Mouse (Mus musculus) midbrain, embryonic 16.5 days (tissue): ENCODE measurements around the gene Als2cl. TPM values are rescaled to one million over a fixed set of nuclear protein-coding genes. Genes with fewer than 3 reads are reported as not detected.

Experiments
- ATAC-seq: fragments of 200-750 bp; cut with Nextera tagmentation; 2 replicates; pipeline ENCODE4 v1.8.0; 2017; ENCODE audit warnings: moderate TSS enrichment
- H3K27ac ChIP-seq: fragments of 300-500 bp; sonication (generic); 2 replicates; pipeline ENCODE4 v1.5.1; 2014; ENCODE audit warnings: mild to moderate bottlenecking, low read length, mixed read lengths
- H3K27me3 ChIP-seq: fragments of 300-500 bp; sonication (generic); 2 replicates; pipeline ENCODE4 v1.6.1; 2014; ENCODE audit warnings: low read depth, low read length, mixed read lengths; ENCODE audit not compliant: control insufficient read depth, insufficient read depth
- H3K36me3 ChIP-seq: fragments of 300-500 bp; sonication (generic); 2 replicates; pipeline ENCODE4 v1.6.1; 2014; ENCODE audit warnings: mild to moderate bottlenecking, low read length, moderate library complexity, mixed read lengths; ENCODE audit not compliant: control insufficient read depth, insufficient read depth
- H3K4me1 ChIP-seq: fragments of 300-500 bp; sonication (generic); 2 replicates; pipeline ENCODE4 v1.6.1; 2014; ENCODE audit warnings: mild to moderate bottlenecking, low read length, mixed read lengths; ENCODE audit not compliant: control insufficient read depth, insufficient read depth
- H3K4me2 ChIP-seq: fragments of 300-500 bp; sonication (generic); 2 replicates; pipeline ENCODE4 v1.6.1; 2014; ENCODE audit warnings: mild to moderate bottlenecking, low read length, mixed read lengths
- H3K4me3 ChIP-seq: fragments of 300-500 bp; sonication (generic); 2 replicates; pipeline ENCODE4 v1.5.1; 2014; ENCODE audit warnings: low read depth, mild to moderate bottlenecking, low read length, moderate library complexity, mixed read lengths
- H3K9ac ChIP-seq: fragments of 300-500 bp; sonication (generic); 2 replicates; pipeline ENCODE4 v1.6.1; 2014; ENCODE audit warnings: low read depth, low read length, mixed read lengths
- H3K9me3 ChIP-seq: fragments of 300-500 bp; sonication (generic); replicated peaks from 2 replicates; pipeline ENCODE4 v1.6.1; 2014; ENCODE audit warnings: mild to moderate bottlenecking, low read length, mixed read lengths; ENCODE audit not compliant: control insufficient read depth, poor library complexity, severe bottlenecking
- WGBS: fragments of 180-500 bp; shearing (Covaris S2); extraction: QIAGEN DNeasy Blood & Tissue Kit; methylation state at CpG from one replicate; pipeline ENCODE4 v1.1.7; 2014; 5-methylcytosine and 5-hydroxymethylcytosine counted together
- polyA plus RNA-seq: library from polyadenylated mRNA; unstranded; fragments of >200 nt; fragmentation: Nextera tagmentation; extraction: Ambion mirVana; gene quantifications from 2 replicates; pipeline ENCODE4 v1.2.1, GENCODE M21; 2015

Als2cl gene
- polyA plus RNA-seq, 1 experiment from 2014 or later: 2.5 TPM

GRCm38 (mm10) chr9:110916786-110917185 is 37.1 kb downstream of the Als2cl start, which contains the start of gene Fam240a:
Gene Fam240a, minus strand, starts transcription at chr9:110916861.
- no peaks in the 10 kb centered on the region for H3K9me3 ChIP-seq
- no peak within 1 kb of the TSS for H3K27ac ChIP-seq
- H3K9ac ChIP-seq: no peak within 1 kb of the TSS
- no peak within 1 kb of the TSS for H3K4me3 ChIP-seq
- no peaks in the 10 kb centered on the region for H3K27me3 ChIP-seq
- no peak for ATAC-seq
- H3K4me1 ChIP-seq: no peaks in the 10 kb centered on the region
- H3K4me2 ChIP-seq: no peak within 1 kb of the TSS
- 93% methylated on average over 7 of the region's 7 CpGs for WGBS
- no peaks in the 10 kb centered on the region for H3K36me3 ChIP-seq

- Histone ChIP-seq H3K9me3 (no peaks in the 10 kb centered on the region), H3K4me1 (no peaks in the 10 kb centered on the region), H3K27ac (no peak overlapping the region), H3K9ac (no peak overlapping the region), H3K27me3 (no peaks in the 10 kb centered on the region), H3K4me3 (no peak overlapping the region), H3K36me3 (no peaks in the 10 kb centered on the region), H3K4me2 (no peak overlapping the region)
- no peak for ATAC-seq
- WGBS: 51% methylated on average over 15 of the region's 15 CpGs
Observed at GRCm38 (mm10) chr9:110920665-110921419, 41.2 kb downstream of the Als2cl start.

- Histone ChIP-seq H3K4me2 (no peak overlapping the region), H3K4me3 (no peak overlapping the region), H3K36me3 (no peaks in the 10 kb centered on the region), H3K27ac (no peak overlapping the region), H3K9ac (no peak overlapping the region), H3K27me3 (no peaks in the 10 kb centered on the region), H3K4me1 (no peaks in the 10 kb centered on the region), H3K9me3 (no peaks in the 10 kb centered on the region)
- no peak for ATAC-seq
- WGBS: 20% methylated on average over 7 of the region's 7 CpGs
Observed at GRCm38 (mm10) chr9:110922759-110923158, 43.1 kb downstream of the Als2cl start.

GRCm38 (mm10) chr9:110931573-110931972 is 51.9 kb downstream of the Als2cl start:
- no peak for ATAC-seq
- no peaks in the 10 kb centered on the region; the same call in 1 of the 2 replicates for H3K4me1 ChIP-seq
- H3K9ac ChIP-seq: no peak overlapping the region
- H3K36me3 ChIP-seq: no peaks in the 10 kb centered on the region
- 74% methylated on average over 6 of the region's 6 CpGs for WGBS
- no peaks in the 10 kb centered on the region for H3K27me3 ChIP-seq
- no peak overlapping the region for H3K4me3 ChIP-seq
- no peaks in the 10 kb centered on the region for H3K9me3 ChIP-seq
- H3K4me2 ChIP-seq: no peak overlapping the region
- no peak overlapping the region for H3K27ac ChIP-seq

- no peak overlapping the region for H3K9ac ChIP-seq
- no peaks in the 10 kb centered on the region for H3K36me3 ChIP-seq
- H3K27ac ChIP-seq: peak overlapping the region; percentile 31
- H3K4me3 ChIP-seq: no peak overlapping the region
- 61% methylated on average over 12 of the region's 12 CpGs for WGBS
- no peaks in the 10 kb centered on the region; the same call in 1 of the 2 replicates for H3K4me1 ChIP-seq
- no peaks in the 10 kb centered on the region for H3K27me3 ChIP-seq
- H3K4me2 ChIP-seq: no peak overlapping the region
- H3K9me3 ChIP-seq: no peaks in the 10 kb centered on the region
- no peak for ATAC-seq
Observed at GRCm38 (mm10) chr9:110933850-110934437, 54.3 kb downstream of the Als2cl start.

GRCm38 (mm10) chr9:110935941-110936340 is 56.3 kb downstream of the Als2cl start:
- Histone ChIP-seq H3K9me3 (no peaks in the 10 kb centered on the region), H3K9ac (no peak overlapping the region), H3K27me3 (no peaks in the 10 kb centered on the region), H3K4me2 (no peak overlapping the region), H3K4me1 (no peaks in the 10 kb centered on the region; the same call in 1 of the 2 replicates), H3K4me3 (no peak overlapping the region), H3K27ac (no peak overlapping the region), H3K36me3 (no peaks in the 10 kb centered on the region)
- no peak for ATAC-seq
- WGBS: 84% methylated on average over 7 of the region's 7 CpGs

GRCm38 (mm10) chr9:110937506-110938490 is 58.1 kb downstream of the Als2cl start:
- no peaks in the 10 kb centered on the region for H3K27me3 ChIP-seq
- WGBS: 69% methylated on average over 12 of the region's 12 CpGs
- no peak for ATAC-seq
- no peak overlapping the region for H3K4me2 ChIP-seq
- no peaks in the 10 kb centered on the region for H3K4me1 ChIP-seq
- H3K27ac ChIP-seq: no peak overlapping the region
- no peak overlapping the region for H3K4me3 ChIP-seq
- no peaks in the 10 kb centered on the region for H3K9me3 ChIP-seq
- H3K36me3 ChIP-seq: no peaks in the 10 kb centered on the region
- no peak overlapping the region for H3K9ac ChIP-seq

- H3K4me2 ChIP-seq: no peak overlapping the region
Observed at GRCm38 (mm10) chr9:110944265-110944664, 64.6 kb downstream of the Als2cl start.

More at GRCm38 (mm10) chr9:110944265-110944664, 64.6 kb downstream of the Als2cl start:
- Histone ChIP-seq H3K27me3 (peaks cover 2% of the 10 kb centered on the region; the same call in 1 of the 2 replicates), H3K36me3 (no peaks in the 10 kb centered on the region), H3K9ac (no peak overlapping the region), H3K4me3 (no peak overlapping the region), H3K27ac (no peak overlapping the region), H3K9me3 (no peaks in the 10 kb centered on the region), H3K4me1 (no peaks in the 10 kb centered on the region)
- WGBS: 33% methylated on average over 13 of the region's 13 CpGs
- ATAC-seq: no peak
